Mouse (Mus musculus) thymus, adult 2 months (tissue): ENCODE results near the gene Nckap5. TPM values are rescaled to one million over a fixed set of nuclear protein-coding genes. Genes with fewer than 3 reads are reported as not detected.

Experiments
- DNase-seq: peaks from one replicate; pipeline ENCODE4 v3.0.0; 2021
- H3K27ac ChIP-seq: fragments of 200-500 bp; 2 replicates; pipeline ENCODE4 v1.5.1; 2012; ENCODE audit warnings: low read length, control low read depth; ENCODE audit not compliant: control insufficient read depth, insufficient read depth
- H3K27me3 ChIP-seq: fragments of 200-500 bp; 2 replicates; pipeline ENCODE4 v1.6.1; 2012; ENCODE audit warnings: mild to moderate bottlenecking, low read length, moderate library complexity, mixed read lengths; ENCODE audit not compliant: control insufficient read depth, insufficient read depth
- H3K36me3 ChIP-seq: fragments of 200-500 bp; 2 replicates; pipeline ENCODE4 v1.6.1; 2012; ENCODE audit warnings: mild to moderate bottlenecking, low read length, moderate library complexity; ENCODE audit not compliant: control insufficient read depth, insufficient read depth
- H3K4me1 ChIP-seq: fragments of 200-500 bp; replicated peaks from 2 replicates; pipeline ENCODE4 v1.6.1; 2012; ENCODE audit warnings: low read length; ENCODE audit not compliant: control insufficient read depth, insufficient read depth
- H3K4me3 ChIP-seq: fragments of 200-500 bp; 2 replicates; pipeline ENCODE4 v1.5.1; 2012; ENCODE audit warnings: mild to moderate bottlenecking, low read length, control low read depth, moderate library complexity; ENCODE audit not compliant: control insufficient read depth, insufficient read depth
- CTCF ChIP-seq: fragments of 200-500 bp; IDR thresholded peaks from 2 replicates; pipeline ENCODE4 v1.5.1; 2012; ENCODE audit warnings: mild to moderate bottlenecking, control low read depth, low read length, moderate library complexity, borderline replicate concordance; ENCODE audit not compliant: control insufficient read depth, poor library complexity, insufficient read depth; ENCODE audit errors: extremely low read depth
- POLR2A ChIP-seq: fragments of 200-500 bp; IDR thresholded peaks from 2 replicates; pipeline ENCODE4 v1.6.1; 2012; ENCODE audit warnings: mild to moderate bottlenecking, low read length, control low read depth, moderate library complexity; ENCODE audit not compliant: control insufficient read depth, poor library complexity, insufficient read depth; ENCODE audit errors: extremely low read depth
- WGBS: fragments of 180-500 bp; shearing (Covaris S2); methylation state at CpG from one replicate; pipeline ENCODE4 v1.1.7; 2018; 5-methylcytosine and 5-hydroxymethylcytosine counted together
- polyA plus RNA-seq: library from polyadenylated mRNA; depleted of rRNA; stranded (reverse); fragments of >200 nt; gene quantifications from 2 replicates; pipeline ENCODE4 v1.2.3, GENCODE M21; 2012

Gene Nckap5
- polyA plus RNA-seq, 1 experiment = 0.50 TPM

DNA sequence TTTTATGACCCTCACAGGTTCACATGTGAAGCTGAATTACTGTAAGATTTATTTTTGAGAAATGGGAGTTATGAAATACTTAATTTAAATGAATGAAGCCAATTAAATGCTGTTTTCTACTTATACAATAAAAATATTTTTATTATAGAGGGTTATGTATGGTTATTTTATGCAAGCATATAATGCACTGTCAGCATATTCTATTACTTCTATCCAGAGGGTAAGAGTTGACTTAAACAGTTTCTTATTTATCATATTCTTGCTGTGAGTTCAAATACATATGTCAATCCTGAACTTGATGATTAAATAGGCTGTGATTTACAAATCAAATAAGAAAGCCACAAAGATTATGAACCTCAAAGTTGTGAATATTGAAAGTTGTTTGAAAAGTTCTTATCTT lies 633.7 kb downstream of the Nckap5 start:
- Histone ChIP-seq H3K27ac (no peak overlapping the region), H3K4me3 (no peak overlapping the region), H3K4me1 (no peaks in the 10 kb centered on the region), H3K27me3 (no peaks in the 10 kb centered on the region), H3K36me3 (no peaks in the 10 kb centered on the region)
- DNase-seq = no peak
- TF ChIP-seq POLR2A (no peak), CTCF (no peak)

DNA sequence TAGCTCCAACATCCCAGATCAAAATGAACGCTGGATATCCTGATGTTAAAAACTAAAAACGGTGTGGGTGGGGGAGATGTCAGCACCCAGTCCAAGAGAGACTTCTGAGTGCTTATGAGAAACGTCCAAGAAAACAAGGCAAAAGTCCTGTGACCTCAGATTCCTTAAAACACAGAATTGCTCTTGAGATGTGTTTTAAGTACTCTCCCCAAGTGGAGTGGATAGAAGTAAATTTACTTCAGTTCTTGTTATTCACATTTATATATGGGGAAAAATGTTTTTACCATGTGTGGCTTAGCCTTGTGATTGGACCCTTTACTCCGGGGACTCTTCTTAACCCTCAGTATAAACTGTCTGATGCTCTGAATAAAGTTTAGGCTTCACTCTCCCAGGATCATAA lies 640.2 kb downstream of the Nckap5 start:
- no peak for DNase-seq
- WGBS = 90% methylated on average over 4 of the region's 4 CpGs
- Histone ChIP-seq H3K4me1 (no peaks in the 10 kb centered on the region), H3K27me3 (no peaks in the 10 kb centered on the region), H3K4me3 (no peak overlapping the region), H3K27ac (no peak overlapping the region), H3K36me3 (no peaks in the 10 kb centered on the region)
- TF ChIP-seq POLR2A (no peak), CTCF (no peak)

DNA sequence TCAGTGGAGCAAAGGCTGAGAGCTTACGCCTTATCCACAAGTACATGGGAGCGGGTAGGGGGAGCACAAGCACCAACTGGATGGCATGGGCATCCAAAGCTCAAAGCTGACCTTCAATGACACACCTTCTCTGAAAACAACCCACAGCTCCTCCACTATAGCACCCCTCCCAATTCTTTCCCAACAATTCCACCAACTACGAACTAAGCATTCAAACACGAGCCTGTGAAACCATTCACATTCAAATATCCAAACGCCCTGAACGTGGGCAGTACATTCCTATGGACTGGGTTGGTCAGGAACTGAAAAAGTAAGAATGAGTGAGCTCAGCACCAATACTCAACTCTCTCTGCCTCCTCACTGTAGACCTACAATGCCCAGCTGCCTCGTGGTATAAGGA lies 646.8 kb downstream of the Nckap5 start:
- no peaks in the 10 kb centered on the region for H3K36me3 ChIP-seq
- H3K27ac ChIP-seq = no peak overlapping the region
- H3K27me3 ChIP-seq = no peaks in the 10 kb centered on the region
- TF ChIP-seq POLR2A = no peak
- no peak for TF ChIP-seq CTCF
- 94% methylated on average over 7 of the region's 7 CpGs for WGBS
- DNase-seq = no peak
- H3K4me1 ChIP-seq = no peaks in the 10 kb centered on the region
- H3K4me3 ChIP-seq = no peak overlapping the region

DNA sequence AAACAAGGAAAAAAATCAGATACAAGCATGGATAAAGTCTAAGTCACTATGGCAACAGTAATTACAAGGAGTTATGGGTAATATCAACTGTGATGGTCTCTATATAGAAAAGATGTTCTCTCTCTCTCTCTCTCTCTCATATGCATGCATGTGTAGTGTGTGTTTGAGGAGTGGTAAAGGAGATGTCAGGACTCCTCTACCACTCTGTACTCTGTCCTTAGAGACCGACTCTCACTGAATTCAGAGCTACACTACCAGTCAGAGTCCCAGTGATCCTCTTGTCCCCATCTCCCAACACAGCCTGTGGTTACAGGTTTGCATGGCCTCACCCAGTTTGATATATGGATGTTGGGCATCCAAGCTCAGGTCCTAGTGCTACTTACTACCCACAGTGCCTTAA lies 662.0 kb downstream of the Nckap5 start:
- Histone ChIP-seq H3K4me1 (no peaks in the 10 kb centered on the region), H3K4me3 (no peak overlapping the region), H3K27me3 (no peaks in the 10 kb centered on the region), H3K36me3 (no peaks in the 10 kb centered on the region), H3K27ac (no peak overlapping the region)
- DNase-seq = no peak
- no peak for TF ChIP-seq CTCF
- no peak for TF ChIP-seq POLR2A
- WGBS = 92% methylated on average over 1 of the region's 1 CpGs

DNA sequence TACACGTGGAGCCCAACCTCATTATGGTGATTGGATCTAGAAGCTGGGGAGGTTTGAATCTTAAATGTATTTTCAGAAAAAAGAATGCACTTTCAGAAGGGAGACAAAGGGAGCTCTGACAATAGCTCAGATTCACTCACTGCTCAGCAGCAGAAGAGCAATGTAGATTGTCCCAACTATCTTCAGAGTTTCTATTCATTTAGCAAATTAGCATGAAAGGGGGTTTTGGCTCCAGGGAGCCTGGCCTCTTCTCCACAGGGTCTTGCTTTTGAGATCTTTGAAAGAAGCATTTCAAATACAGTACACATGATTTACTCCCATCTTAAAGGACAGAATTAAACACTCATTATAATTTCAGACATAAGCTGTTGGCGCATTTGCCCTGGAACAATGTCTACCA lies 662.5 kb downstream of the Nckap5 start:
- TF ChIP-seq CTCF (no peak), POLR2A (no peak)
- no peaks in the 10 kb centered on the region for H3K36me3 ChIP-seq

DNA sequence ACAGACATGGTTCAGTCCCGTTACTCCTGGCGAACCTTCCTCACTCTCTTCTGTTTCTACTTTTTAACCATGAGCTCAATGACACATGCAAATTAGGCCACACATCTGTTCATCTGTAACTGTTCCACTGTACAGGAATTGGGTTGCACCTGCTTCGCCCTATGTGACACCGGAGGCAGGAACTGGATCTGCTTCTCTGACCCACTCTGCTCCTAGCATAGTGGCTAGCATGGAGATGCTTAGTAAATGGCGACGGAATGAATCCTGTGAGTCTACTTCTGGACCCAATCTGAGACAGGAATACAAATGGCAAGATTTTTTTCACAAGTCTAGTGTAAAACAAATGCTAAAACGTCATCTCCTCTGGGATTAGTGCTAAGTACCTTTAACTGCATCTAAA lies 663.1 kb downstream of the Nckap5 start:
- Histone ChIP-seq H3K27ac (no peak overlapping the region), H3K27me3 (no peaks in the 10 kb centered on the region), H3K4me3 (no peak overlapping the region), H3K36me3 (no peaks in the 10 kb centered on the region), H3K4me1 (no peaks in the 10 kb centered on the region)
- 85% methylated on average over 7 of the region's 7 CpGs for WGBS
- no peak for DNase-seq
- TF ChIP-seq POLR2A (no peak), CTCF (no peak)

More for the DNA sequence above, 662.5 kb downstream of the Nckap5 start:
- 74% methylated on average over 2 of the region's 2 CpGs for WGBS
- Histone ChIP-seq H3K4me3 (no peak overlapping the region), H3K4me1 (no peaks in the 10 kb centered on the region), H3K27ac (no peak overlapping the region), H3K27me3 (no peaks in the 10 kb centered on the region)
- no peak for DNase-seq

DNA sequence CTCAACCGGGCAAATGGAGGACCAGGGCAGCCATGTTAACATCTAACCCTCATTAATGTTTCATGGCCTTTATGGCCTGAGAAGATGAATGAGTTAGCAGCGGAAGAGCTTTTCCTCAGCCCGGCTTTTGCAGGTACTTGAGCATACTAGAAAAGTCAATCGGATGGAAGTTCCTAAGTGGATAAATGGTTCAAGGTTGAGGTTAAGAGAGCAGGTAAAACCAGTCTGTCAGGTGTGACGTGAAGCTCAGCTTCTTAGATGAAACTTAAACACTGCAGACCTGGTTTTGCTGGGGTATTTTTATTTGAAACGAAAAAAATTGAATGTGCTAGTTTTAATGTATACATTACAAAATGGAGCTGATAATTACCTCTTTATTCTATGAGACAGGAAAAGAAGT lies 671.3 kb downstream of the Nckap5 start:
- Histone ChIP-seq H3K27me3 (no peaks in the 10 kb centered on the region), H3K4me3 (no peak overlapping the region), H3K4me1 (no peaks in the 10 kb centered on the region), H3K27ac (no peak overlapping the region), H3K36me3 (no peaks in the 10 kb centered on the region)
- WGBS = 90% methylated on average over 6 of the region's 6 CpGs
- DNase-seq = no peak
- TF ChIP-seq POLR2A (no peak), CTCF (no peak)
